Mouse (Mus musculus) liver, adult 2 months (tissue): ENCODE measurements around the gene Pkn1. TPM values are rescaled to one million over a fixed set of nuclear protein-coding genes. Genes with fewer than 3 reads are reported as not detected.

Experiments
- DNase-seq: peaks from one replicate; pipeline ENCODE4 v3.0.0-alpha.2; 2011; ENCODE audit warnings: low read depth, low spot score; ENCODE audit errors: extremely low read depth
- H3K27ac ChIP-seq: fragments of 200-500 bp; replicated peaks from 2 replicates; pipeline ENCODE4 v1.5.1; 2012; ENCODE audit warnings: low read depth, mild to moderate bottlenecking, control low read depth, inconsistent platforms, low read length; ENCODE audit not compliant: insufficient read depth
- H3K27me3 ChIP-seq: fragments of 200-500 bp; 2 replicates; pipeline ENCODE4 v1.6.1; 2012; ENCODE audit warnings: mild to moderate bottlenecking, moderate library complexity, low read length, inconsistent platforms; ENCODE audit not compliant: control insufficient read depth, insufficient read depth
- H3K36me3 ChIP-seq: fragments of 200-500 bp; 2 replicates; pipeline ENCODE4 v1.6.1; 2012; ENCODE audit warnings: low read length, inconsistent platforms; ENCODE audit not compliant: control insufficient read depth, insufficient read depth
- H3K4me1 ChIP-seq: fragments of 200-500 bp; 2 replicates; pipeline ENCODE4 v1.6.1; 2011; ENCODE audit warnings: low read length; ENCODE audit not compliant: control insufficient read depth, insufficient read depth
- H3K4me3 ChIP-seq: fragments of 200-500 bp; 2 replicates; pipeline ENCODE4 v1.5.1; 2011; ENCODE audit warnings: low read depth, mild to moderate bottlenecking, control low read depth, low read length, moderate library complexity; ENCODE audit not compliant: insufficient read depth
- H3K79me2 ChIP-seq: fragments of 200-500 bp; 2 replicates; pipeline ENCODE4 v1.6.1; 2012; ENCODE audit warnings: inconsistent platforms, mild to moderate bottlenecking, low read length, moderate library complexity; ENCODE audit not compliant: control insufficient read depth, insufficient read depth
- H3K9ac ChIP-seq: fragments of 200-500 bp; 2 replicates; pipeline ENCODE4 v1.6.1; 2012; ENCODE audit warnings: low read depth, mild to moderate bottlenecking, control low read depth, inconsistent platforms, low read length
- CTCF ChIP-seq: fragments of 200-500 bp; IDR thresholded peaks from 2 replicates; pipeline ENCODE4 v1.5.1; 2011; ENCODE audit warnings: low read depth, low read length, control low read depth
- POLR2A ChIP-seq: fragments of 200-500 bp; IDR thresholded peaks from 2 replicates; pipeline ENCODE4 v1.6.1; 2011; ENCODE audit warnings: low read length, control low read depth; ENCODE audit not compliant: insufficient read depth; ENCODE audit errors: extremely low read depth
- WGBS: fragments of 180-500 bp; shearing (Covaris S2); methylation state at CpG from one replicate; pipeline ENCODE4 v1.1.7; 2018; 5-methylcytosine and 5-hydroxymethylcytosine counted together
- polyA plus RNA-seq: library from polyadenylated mRNA; depleted of rRNA; stranded (reverse); fragments of >200 nt; gene quantifications from 2 replicates; pipeline ENCODE4 v1.2.3, GENCODE M21; 2012; rRNA removed
- total RNA-seq: library from RNA; depleted of rRNA; stranded (reverse); fragments of >200 nt; gene quantifications from 2 replicates; pipeline ENCODE4 v1.2.3, GENCODE M21; 2014; rRNA removed

The Pkn1 gene
- 17.3 and 20.1 TPM in 2 replicates for total RNA-seq
- polyA plus RNA-seq: 18.0 and 28.8 TPM in 2 replicates

DNA sequence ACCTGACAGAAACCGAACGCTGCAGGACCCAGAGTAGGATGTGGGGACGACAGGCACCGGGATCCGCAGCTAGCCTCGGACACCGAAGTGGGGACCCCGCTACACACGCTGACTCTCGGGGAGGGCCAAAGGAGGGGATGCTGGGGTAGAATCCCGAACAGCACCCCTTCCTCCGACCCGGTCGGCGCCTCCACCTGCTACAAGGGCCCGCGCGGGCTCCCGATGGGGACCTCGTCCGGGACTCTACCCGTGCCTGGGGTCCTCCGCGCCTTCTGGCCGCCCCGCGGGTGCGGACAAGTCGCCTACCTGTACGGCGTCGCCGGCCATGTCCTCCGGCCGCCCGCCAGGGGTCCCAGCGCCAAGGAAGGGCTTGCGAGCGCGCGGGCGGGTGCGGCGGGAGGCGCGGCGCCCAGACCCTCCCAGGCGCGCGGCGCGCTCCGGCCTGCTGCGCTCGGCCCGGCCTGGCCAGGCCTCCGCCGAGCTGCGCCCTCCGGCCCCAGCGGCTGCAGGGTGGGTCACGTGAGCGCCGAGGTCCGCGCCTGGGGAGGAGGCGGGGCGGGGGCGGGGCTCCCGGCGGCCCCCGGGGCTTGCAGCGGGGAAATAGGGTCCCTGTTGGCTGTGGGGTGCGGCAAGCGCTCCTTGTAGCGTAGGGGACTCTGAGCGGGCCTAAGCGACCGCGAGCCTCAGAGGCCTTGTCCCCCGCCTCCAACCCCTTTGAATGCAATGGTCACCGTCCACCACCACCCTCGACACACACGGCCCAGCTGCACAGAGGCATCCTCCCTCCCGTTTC, at the start of gene Pkn1:
TSS of gene Pkn1 (minus strand) at position 519 of the 793 bp plus-strand sequence.
- WGBS: 1% methylated on average over 80 of the region's 85 CpGs

DNA sequence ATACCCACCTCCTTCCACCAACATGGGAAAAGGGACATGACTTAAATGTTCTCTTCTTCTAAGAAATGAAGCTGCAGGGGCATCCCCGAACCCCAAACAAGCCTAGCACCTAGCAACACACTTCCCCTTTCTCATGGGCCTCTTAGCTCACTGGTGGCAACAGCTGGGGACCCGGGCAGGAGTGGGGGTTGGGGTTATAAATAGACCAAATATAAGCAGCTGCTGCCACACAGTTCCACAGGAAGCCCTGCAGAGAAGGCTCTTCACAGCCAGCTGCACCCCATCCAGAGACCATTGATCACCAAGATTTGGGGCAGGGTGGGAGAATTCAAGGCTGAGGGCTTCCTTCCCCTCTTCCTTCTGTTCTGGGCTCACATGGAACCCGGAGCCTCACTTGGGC, 49.7 kb upstream of the Pkn1 start:
- Histone ChIP-seq H3K27me3 (no peaks in the 10 kb centered on the region), H3K4me3 (no peak overlapping the region), H3K79me2 (no peaks in the 10 kb centered on the region), H3K9ac (no peak overlapping the region), H3K4me1 (no peaks in the 10 kb centered on the region), H3K27ac (peak overlapping the region; percentile 49), H3K36me3 (no peaks in the 10 kb centered on the region)
- DNase-seq: peak; percentile 45
- TF ChIP-seq CTCF (no peak), POLR2A (no peak)
- 45% methylated on average over 3 of the region's 3 CpGs for WGBS

More for the DNA sequence above, at the start of gene Pkn1:
- H3K4me3 ChIP-seq: peak within 1 kb of the TSS; percentile 73
- TF ChIP-seq POLR2A: peak; percentile 48; the same call in 1 of the 2 replicates
- no peak for TF ChIP-seq CTCF
- H3K27ac ChIP-seq: peak within 1 kb of the TSS; percentile 73
- H3K9ac ChIP-seq: peak within 1 kb of the TSS; percentile 99
- peak; percentile 47 for DNase-seq
- peaks cover 10% of the 10 kb centered on the region; the same call in 1 of the 2 replicates for H3K4me1 ChIP-seq
- H3K36me3 ChIP-seq: no peaks in the 10 kb centered on the region
- peaks cover 14% of the 10 kb centered on the region; the same call in 1 of the 2 replicates for H3K79me2 ChIP-seq
- H3K27me3 ChIP-seq: no peaks in the 10 kb centered on the region

DNA sequence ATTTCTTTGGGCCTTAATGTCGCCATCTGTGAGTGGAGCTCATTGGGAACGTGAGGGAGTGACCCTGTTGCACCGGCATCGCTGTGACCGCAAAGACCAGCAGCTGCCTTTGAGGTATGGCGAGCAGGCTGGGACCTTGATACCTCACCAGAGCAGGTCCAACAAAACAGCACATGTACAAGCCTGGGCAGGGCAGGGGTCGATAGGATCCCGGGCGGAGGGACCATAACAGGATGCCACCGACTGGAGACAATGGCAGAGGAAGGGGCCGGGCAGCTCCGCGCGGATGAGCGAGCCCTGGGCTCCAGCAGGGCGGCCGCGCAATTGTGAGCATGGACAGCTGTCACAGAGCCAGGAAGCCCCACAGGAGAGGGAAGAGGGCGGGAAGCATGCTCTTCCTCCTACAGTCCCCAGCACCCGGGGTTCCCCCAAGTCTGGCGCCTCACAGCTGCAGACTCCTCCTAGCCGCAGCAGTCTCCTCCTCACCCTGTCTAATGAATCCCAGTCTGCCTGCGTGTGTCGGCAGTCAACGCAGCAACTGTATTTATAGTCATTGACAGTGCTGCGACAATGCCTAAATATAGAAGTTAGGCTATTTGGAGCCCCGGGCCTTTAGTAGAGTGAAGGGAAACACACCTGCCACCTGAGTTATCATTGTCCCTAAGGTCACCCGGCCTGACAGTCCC, 48.8 kb upstream of the Pkn1 start:
- TF ChIP-seq CTCF: no peak
- TF ChIP-seq POLR2A: no peak
- H3K4me1 ChIP-seq: no peaks in the 10 kb centered on the region
- no peaks in the 10 kb centered on the region for H3K27me3 ChIP-seq
- peak; percentile 40 for DNase-seq
- H3K27ac ChIP-seq: peak overlapping the region; percentile 69
- H3K9ac ChIP-seq: peak overlapping the region; percentile 30
- H3K36me3 ChIP-seq: no peaks in the 10 kb centered on the region
- H3K4me3 ChIP-seq: peak overlapping the region; percentile 19; the same call in 1 of the 2 replicates
- no peaks in the 10 kb centered on the region for H3K79me2 ChIP-seq
- WGBS: 5% methylated on average over 28 of the region's 28 CpGs

DNA sequence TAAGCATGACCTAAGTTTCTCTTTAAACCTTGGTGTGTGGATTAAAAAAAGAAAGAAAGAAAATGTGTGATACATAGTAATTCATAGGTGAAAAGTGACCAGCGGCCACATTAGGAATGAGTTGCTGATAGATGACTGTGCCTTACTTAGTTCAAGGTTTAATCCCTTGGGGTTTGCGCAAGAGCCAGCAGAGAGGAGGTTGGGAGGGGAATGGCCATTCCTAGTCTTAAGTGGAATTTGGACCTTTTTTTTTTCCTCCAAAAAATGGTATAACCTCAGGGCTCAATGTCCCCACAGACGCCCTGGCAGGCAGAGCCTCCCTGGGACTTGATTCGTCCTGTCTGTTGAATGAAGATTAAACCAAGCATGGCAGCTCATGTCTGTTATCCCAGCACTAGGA, 45.1 kb upstream of the Pkn1 start:
- no peak for DNase-seq
- no peaks in the 10 kb centered on the region for H3K4me1 ChIP-seq

DNA sequence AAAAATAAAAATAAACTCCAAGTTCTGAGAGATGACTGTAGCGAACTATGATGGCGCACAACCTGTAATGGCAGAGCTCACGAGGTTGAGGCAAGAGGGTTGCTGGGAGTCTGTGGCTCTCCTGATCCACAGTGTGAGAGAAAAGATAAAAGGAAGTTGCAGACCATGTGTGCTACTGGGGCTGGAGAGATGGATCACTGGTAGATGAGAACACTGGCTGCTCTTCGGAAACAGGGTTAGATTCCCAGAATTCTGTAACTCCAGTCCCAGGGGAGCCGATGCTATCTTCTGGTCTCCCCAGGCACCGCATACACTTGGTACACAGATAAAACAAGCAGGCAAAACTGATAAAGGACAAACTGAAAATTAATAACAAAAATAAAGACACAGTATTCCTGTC, 44.0 kb upstream of the Pkn1 start:
- H3K4me1 ChIP-seq: 0 out of 2 replicates have a peak, but pooled peaks cover 2% of the 10 kb centered on the region
- 90% methylated on average over 6 of the region's 6 CpGs for WGBS

More for the DNA sequence above, 45.1 kb upstream of the Pkn1 start:
- Histone ChIP-seq H3K9ac (no peak overlapping the region), H3K4me3 (no peak overlapping the region), H3K27ac (no peak overlapping the region), H3K27me3 (no peaks in the 10 kb centered on the region), H3K36me3 (no peaks in the 10 kb centered on the region), H3K79me2 (no peaks in the 10 kb centered on the region)
- TF ChIP-seq CTCF: no peak
- no peak for TF ChIP-seq POLR2A
- WGBS: 73% methylated on average over 4 of the region's 4 CpGs

More for the DNA sequence above, 44.0 kb upstream of the Pkn1 start:
- H3K27me3 ChIP-seq: no peaks in the 10 kb centered on the region
- no peak for DNase-seq
- TF ChIP-seq CTCF: no peak
- TF ChIP-seq POLR2A: no peak
- H3K4me3 ChIP-seq: no peak overlapping the region
- no peaks in the 10 kb centered on the region for H3K79me2 ChIP-seq
- no peak overlapping the region for H3K27ac ChIP-seq
- no peaks in the 10 kb centered on the region for H3K36me3 ChIP-seq
- H3K9ac ChIP-seq: no peak overlapping the region
